Mouse (Mus musculus): ENCODE results near the gene Snrpg. TPM values are rescaled to one million over a fixed set of nuclear protein-coding genes. Genes with fewer than 3 reads are reported as not detected.

The Snrpg gene
- total and polyA plus RNA-seq, 2 experiments from 2014 or later, result 60.1 to 243 TPM

GRCm38 (mm10) chr6:86420491-86420890 is 49.4 kb downstream of the Snrpg start:
- DNase-seq (ENCODE audit: low spot score), result peak; percentile 53
- no peak overlapping the region for H3K4me3 ChIP-seq (ENCODE audit: low read depth, low read length)
- H3K27ac ChIP-seq (ENCODE audit: low read depth, low read length), result no peak overlapping the region
- ATAC-seq (ENCODE audit: low FRiP score), result no peak
- H3K9ac ChIP-seq (replicated peaks; ENCODE audit: low read length, poor library complexity, severe bottlenecking), result no peak overlapping the region
- no peaks in the 10 kb centered on the region for H3K9me3 ChIP-seq (ENCODE audit: low read length)
- H3K4me2 ChIP-seq (ENCODE audit: low read depth, low read length, poor library complexity, severe bottlenecking), result no peak overlapping the region
- H3K27me3 ChIP-seq (ENCODE audit: insufficient read depth, low read length), result no peaks in the 10 kb centered on the region
- peak; percentile 61 for TF ChIP-seq CTCF (IDR thresholded peaks at IDR 0.05)
- no peaks in the 10 kb centered on the region for H3K4me1 ChIP-seq (ENCODE audit: insufficient read depth, low read length)
- 77% methylated on average over 6 of the region's 6 CpGs for WGBS
- H3K36me3 ChIP-seq (ENCODE audit: insufficient read depth, low read length), result peaks cover 63% of the 10 kb centered on the region

GRCm38 (mm10) chr6:86426358-86426757 is 55.3 kb downstream of the Snrpg start, which contains the start of gene Gm44790:
Gm44790 (plus strand) TSS chr6:86426658.
- Histone ChIP-seq H3K27me3 (ENCODE audit: insufficient read depth, low read length) (no peaks in the 10 kb centered on the region), H3K4me3 (ENCODE audit: low read depth, low read length) (no peak within 1 kb of the TSS), H3K9ac (replicated peaks; ENCODE audit: low read length, poor library complexity, severe bottlenecking) (no peak within 1 kb of the TSS), H3K9me3 (ENCODE audit: low read length) (no peaks in the 10 kb centered on the region), H3K36me3 (ENCODE audit: insufficient read depth, low read length) (peaks cover 59% of the 10 kb centered on the region), H3K27ac (ENCODE audit: low read depth, low read length) (no peak within 1 kb of the TSS), H3K4me1 (ENCODE audit: insufficient read depth, low read length) (no peaks in the 10 kb centered on the region), H3K4me2 (ENCODE audit: low read depth, low read length, poor library complexity, severe bottlenecking) (no peak within 1 kb of the TSS)
- DNase-seq (ENCODE audit: low spot score), result no peak
- no peak for TF ChIP-seq CTCF (IDR thresholded peaks at IDR 0.05)
- WGBS, result 100% methylated on average over 1 of the region's 1 CpGs
- no peak for ATAC-seq (ENCODE audit: low FRiP score)

Other genes with a start within 250 kb of the Snrpg start
- 32.1 and 37.1 TPM in 2 replicates for gene Tgfa, start 176.1 kb upstream of the Snrpg start, total RNA-seq (2014; rRNA removed)
- 15.3 and 16.8 TPM in 2 replicates for gene Tgfa, start 176.1 kb upstream of the Snrpg start, polyA plus RNA-seq (2015; fragmentation: Nextera tagmentation; extraction: Ambion mirVana)
- gene Fam136a, start 5.7 kb upstream of the Snrpg start, total RNA-seq (2014; rRNA removed), result 50.4 and 54.2 TPM in 2 replicates
- gene Fam136a, start 5.7 kb upstream of the Snrpg start, polyA plus RNA-seq (2015; fragmentation: Nextera tagmentation; extraction: Ambion mirVana), result 62.0 and 69.6 TPM in 2 replicates
- 95.4 and 97.8 TPM in 2 replicates for gene Pcyox1, start 25.9 kb downstream of the Snrpg start, total RNA-seq (2014; rRNA removed)
- 102 and 108 TPM in 2 replicates for gene Pcyox1, start 25.9 kb downstream of the Snrpg start, polyA plus RNA-seq (2015; fragmentation: Nextera tagmentation; extraction: Ambion mirVana)
- 137 and 210 TPM in 2 replicates for gene Tia1, start 32.9 kb downstream of the Snrpg start, total RNA-seq (2014; rRNA removed)
- gene Tia1, start 32.9 kb downstream of the Snrpg start, polyA plus RNA-seq (2015; fragmentation: Nextera tagmentation; extraction: Ambion mirVana), result 195 and 212 TPM in 2 replicates
- 1.4 and 6.0 TPM in 2 replicates for gene Gm44790, start 55.4 kb downstream of the Snrpg start, total RNA-seq (2014; rRNA removed)
- gene Gm44790, start 55.4 kb downstream of the Snrpg start, polyA plus RNA-seq (2015; fragmentation: Nextera tagmentation; extraction: Ambion mirVana), result 1.4 and 1.8 TPM in 2 replicates
- gene C87436, start 67.1 kb downstream of the Snrpg start, total RNA-seq (2014; rRNA removed), result 13.9 and 20.1 TPM in 2 replicates
- 16.3 and 19.9 TPM in 2 replicates for gene C87436, start 67.1 kb downstream of the Snrpg start, polyA plus RNA-seq (2015; fragmentation: Nextera tagmentation; extraction: Ambion mirVana)
- gene Pcbp1, start 155.0 kb downstream of the Snrpg start, total RNA-seq (2014; rRNA removed), result 51.7 and 72.8 TPM in 2 replicates
- gene Pcbp1, start 155.0 kb downstream of the Snrpg start, polyA plus RNA-seq (2015; fragmentation: Nextera tagmentation; extraction: Ambion mirVana), result 264 and 292 TPM in 2 replicates